Mouse (Mus musculus): ENCODE results near the gene Shroom3.

Gene Shroom3

DNA sequence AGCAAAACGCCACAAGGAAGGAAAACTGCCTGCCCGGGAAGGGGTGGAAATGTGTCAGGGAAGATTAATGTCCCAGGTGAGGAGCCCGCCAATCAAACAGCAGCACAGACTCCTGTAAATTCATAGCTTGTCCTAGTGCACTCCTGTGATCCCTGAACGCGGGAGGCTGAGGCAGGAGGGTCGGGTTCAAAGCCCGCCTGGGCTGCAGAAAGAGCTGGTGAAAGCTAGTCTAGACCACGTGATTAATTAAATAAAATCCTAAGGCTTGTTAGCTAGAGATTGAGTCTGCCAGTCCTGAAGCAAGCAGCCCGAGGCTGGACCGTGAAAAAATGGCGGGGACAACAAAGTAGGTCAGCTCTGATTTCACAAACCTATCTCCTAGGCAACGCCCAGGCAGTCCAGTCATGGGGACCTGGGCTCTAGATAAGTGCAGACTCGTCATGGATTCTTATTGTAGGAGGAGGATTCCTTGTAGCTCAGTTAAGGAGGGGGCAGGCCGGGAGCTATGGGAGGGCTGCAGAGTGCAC, 322.6 kb downstream of the Shroom3 start:
- DNase-seq (ENCODE audit: low spot score) = no peak

- DNase-seq (ENCODE audit: low spot score) = no peak
Observed at GRCm38 (mm10) chr5:93008256-93008655, 325.0 kb downstream of the Shroom3 start.
